Mouse (Mus musculus) embryo, embryonic 11 days (tissue): ENCODE data around the gene Gm9758.
"Not testable (repeated sequence)": the region's sequence is repeated elsewhere in the genome, so short reads cannot be mapped to it uniquely, and the experiment has no call there.

Source experiments
- DNase-seq: peaks from one replicate; pipeline ENCODE4 v3.0.0-alpha.2; 2015

Gm9758 gene

GRCm38 (mm10) chr5:14914799-14915198 is at the start of gene Gm9758:
Gene Gm9758 (minus strand): TSS chr5:14914899.
- DNase-seq, result not testable (repeated sequence)

GRCm38 (mm10) chr5:14963821-14964220 is 49.1 kb upstream of the Gm9758 start:
- DNase-seq, result not testable (repeated sequence)

GRCm38 (mm10) chr5:14961502-14961901 is 46.8 kb upstream of the Gm9758 start:
- not testable (repeated sequence) for DNase-seq

GRCm38 (mm10) chr5:14955928-14956706 is 41.4 kb upstream of the Gm9758 start:
- DNase-seq, result not testable (repeated sequence)

GRCm38 (mm10) chr5:14953587-14953986 is 38.9 kb upstream of the Gm9758 start:
- not testable (repeated sequence) for DNase-seq

GRCm38 (mm10) chr5:14952749-14953148 is 38.0 kb upstream of the Gm9758 start:
- not testable (repeated sequence) for DNase-seq

GRCm38 (mm10) chr5:14951822-14952221 is 37.1 kb upstream of the Gm9758 start:
- not testable (repeated sequence) for DNase-seq

GRCm38 (mm10) chr5:14947482-14948198 is 32.9 kb upstream of the Gm9758 start:
- not testable (repeated sequence) for DNase-seq

- DNase-seq, result not testable (repeated sequence)
Measured at GRCm38 (mm10) chr5:14945524-14945923, 30.8 kb upstream of the Gm9758 start.

- not testable (repeated sequence) for DNase-seq
Measured at GRCm38 (mm10) chr5:14941043-14941442, 26.3 kb upstream of the Gm9758 start.

GRCm38 (mm10) chr5:14938329-14938728 is 23.6 kb upstream of the Gm9758 start, which contains the start of gene Speer4e:
Gene Speer4e (minus strand): TSS chr5:14938429.
- not testable (repeated sequence) for DNase-seq

GRCm38 (mm10) chr5:14933721-14934120 is 19.0 kb upstream of the Gm9758 start:
- DNase-seq, result not testable (repeated sequence)

- DNase-seq, result not testable (repeated sequence)
Measured at GRCm38 (mm10) chr5:14927047-14927446, 12.3 kb upstream of the Gm9758 start.

GRCm38 (mm10) chr5:14914361-14914760 is 338 bp downstream of the Gm9758 start:
- DNase-seq, result not testable (repeated sequence)

- not testable (repeated sequence) for DNase-seq
Measured at GRCm38 (mm10) chr5:14903539-14903938, 11.2 kb downstream of the Gm9758 start.

GRCm38 (mm10) chr5:14892242-14892641 is 22.5 kb downstream of the Gm9758 start:
- DNase-seq, result no peak

- not testable (repeated sequence) for DNase-seq
Measured at GRCm38 (mm10) chr5:14885291-14885690, 29.4 kb downstream of the Gm9758 start.
